8 mouse cellular contexts compared by ENCODE assay signal in genomic region chr17:72606251-72606650, GRCm38 (mm10). TPM values are rescaled to one million over a fixed set of nuclear protein-coding genes. Genes with fewer than 3 reads are reported as not detected.
DNase-seq lines count a peak whose midpoint lies in the region; TF ChIP-seq lines count a peak whose summit lies in the region.
"Had no signal": no experiment of that assay in that cellular context is flagged by ENCODE, and none has a peak within 500 bp of the region (broad histone marks: within the 10 kb centered on the region; RNA-seq: fewer than 3 reads in every experiment).

No protein-coding gene starts in this region.

- intact Hi-C loops in gastrocnemius, postnatal 36 days (cut with DNase I): no loop called here

- no peaks in the 10 kb centered on the region for H3K36me3 ChIP-seq in ES-E14 (ENCODE audit: control insufficient read depth, insufficient read depth, low read length, poor library complexity, severe bottlenecking)
- H3K36me3 ChIP-seq: lung, embryonic 15.5 days had no signal

- no peak overlapping the region for H3K4me3 ChIP-seq in ES-E14 (ENCODE audit: insufficient read depth in 1 of 2, low read depth in 1 of 2, low read length in 2 of 2, poor library complexity in 1 of 2, severe bottlenecking in 1 of 2)
- H3K4me3 ChIP-seq in cortical plate, adult 2 months (ENCODE audit: insufficient read depth, low read length): no peak overlapping the region
- H3K4me3 ChIP-seq: lung, embryonic 15.5 days had no signal

- in situ Hi-C loops in ES-E14 (cut with MboI; ENCODE audit: low sequenced_read_pairs in 2 of 2, unreplicated experiment in 2 of 2): loop anchor here (10.0 to 25.0 kb wide), 2 partner anchors 179 to 181 kb away; no protein-coding TSS in a partner anchor

- no peak overlapping the region for H3K27ac ChIP-seq in ES-E14 (ENCODE audit: insufficient read depth, low read depth, low read length, poor library complexity, severe bottlenecking)
- no peak overlapping the region for H3K27ac ChIP-seq in cortical plate, adult 2 months (ENCODE audit: insufficient read depth, low read length)
- H3K27ac ChIP-seq: lung, embryonic 15.5 days had no signal

- TF ChIP-seq CTCF in cortical plate, adult 2 months (IDR thresholded peaks at IDR 0.05; ENCODE audit: extremely low read depth, insufficient read depth, low read length): peak; percentile 74

- peaks cover 0 to 2% of the 10 kb centered on the region in 2 experiments; a peak in 1 of 4 replicates for H3K4me1 ChIP-seq in ES-E14 (ENCODE audit: control insufficient read depth in 2 of 2, insufficient read depth in 2 of 2, low read length in 2 of 2, poor library complexity in 1 of 2)
- H3K4me1 ChIP-seq in cortical plate, adult 2 months (ENCODE audit: control insufficient read depth, insufficient read depth, low read length): no peaks in the 10 kb centered on the region

- no peak for TF ChIP-seq POLR2A in cortical plate, adult 2 months (IDR thresholded peaks at IDR 0.05; ENCODE audit: extremely low read depth, insufficient read depth, low read length)

- DNase-seq in ES-E14 (ENCODE audit: low read depth, low spot score): peak; percentile 75
- peak; percentile 64 to 78 for DNase-seq in adrenal gland, adult 18-20 months (ENCODE audit: low spot score in 2 of 2)
- peak; percentile 50 to 63 for DNase-seq in gastrocnemius, postnatal 36 days
- DNase-seq in layer of hippocampus, adult 9-10 months (ENCODE audit: low spot score): peak; percentile 85
- peak; percentile 90 for DNase-seq in lung, postnatal 36 days
- peak; percentile 48 to 84 for DNase-seq in spleen, postnatal 10 days (ENCODE audit: low spot score in 2 of 2)

- H3K9me3 ChIP-seq in ES-E14 (ENCODE audit: control insufficient read depth, insufficient read depth, low read depth, low read length): no peaks in the 10 kb centered on the region
- H3K9me3 ChIP-seq: lung, embryonic 15.5 days had no signal

- no peak overlapping the region for H3K9ac ChIP-seq in ES-E14 (ENCODE audit: insufficient read depth, low read depth, low read length, poor library complexity, severe bottlenecking)
- H3K9ac ChIP-seq: lung, embryonic 15.5 days had no signal

TF ChIP-seq in ES-E14, 5 proteins besides CTCF, POLR2A, EP300 and RAD21:
- TF ChIP-seq MAFK (IDR thresholded peaks at IDR 0.05; ENCODE audit: insufficient read depth, low read depth, low read length): no peak
- TF ChIP-seq ZC3H11A (IDR thresholded peaks at IDR 0.05; ENCODE audit: borderline replicate concordance, low read depth, low read length): peak; percentile 73

RNA-seq across cellular contexts. Expression of gene Alk, which starts 1.8 kb away (rescaled TPM):
- total RNA-seq in ES-E14 (2012; rRNA removed): 0.53 and 0.58 TPM in 2 replicates
- under 1 TPM in 1 of 2 experiments, not detected in 1; 0.06 TPM for total RNA-seq in adrenal gland, adult 18-20 months (2021)
- 1.9 and 2.2 TPM in 2 replicates for polyA plus RNA-seq in cortical plate, adult 2 months (2012; rRNA removed)
- total RNA-seq in gastrocnemius, postnatal 36 days (2021): under 1 TPM in 1 of 2 experiments, not detected in 1; 0.10 TPM
